Mouse (Mus musculus): ENCODE data around the gene Cul7. TPM values are rescaled to one million over a fixed set of nuclear protein-coding genes. Genes with fewer than 3 reads are reported as not detected.

The Cul7 gene
- polyA plus RNA-seq, 1 experiment from 2014 or later: 50.8 TPM

DNA sequence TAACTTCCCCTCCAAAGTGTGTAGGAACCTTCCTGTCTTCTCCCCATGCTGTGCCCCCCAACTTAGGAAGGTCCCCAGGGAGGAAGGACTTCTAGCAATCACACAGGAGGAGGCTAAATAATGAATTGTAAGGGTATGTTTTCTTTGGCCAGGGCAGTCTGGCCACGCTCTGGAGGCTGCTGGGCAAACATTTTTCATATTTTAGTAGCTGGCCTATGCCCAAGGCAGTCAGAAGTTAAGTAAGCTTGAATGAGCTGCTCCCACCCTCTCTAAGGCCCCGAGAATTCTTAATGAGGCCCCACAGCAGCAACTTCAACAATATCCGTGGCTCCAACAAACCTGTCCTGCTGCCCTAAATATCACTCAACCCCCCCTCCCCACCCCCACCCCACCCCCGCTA, 37.3 kb upstream of the Cul7 start:
- peak overlapping the region; percentile 21 for H3K4me2 ChIP-seq (ENCODE audit: low read depth, low read length)
- H3K9me3 ChIP-seq (ENCODE audit: control insufficient read depth, low read length): no peaks in the 10 kb centered on the region
- H3K9ac ChIP-seq (ENCODE audit: low read length): peak overlapping the region; percentile 3; the same call in 1 of the 2 replicates
- H3K27me3 ChIP-seq (ENCODE audit: control insufficient read depth, insufficient read depth, low read depth, low read length): no peaks in the 10 kb centered on the region
- H3K4me1 ChIP-seq (replicated peaks; ENCODE audit: control insufficient read depth, insufficient read depth, low read length): peaks cover 59% of the 10 kb centered on the region
- peak overlapping the region; percentile 91 for H3K27ac ChIP-seq (ENCODE audit: low read length)
- peak; percentile 46 for ATAC-seq (ENCODE audit: low read depth)
- H3K36me3 ChIP-seq (ENCODE audit: control insufficient read depth, insufficient read depth, low read length): no peaks in the 10 kb centered on the region
- no peak overlapping the region for H3K4me3 ChIP-seq (ENCODE audit: low read length)
- 12% methylated on average over 4 of the region's 4 CpGs for WGBS

DNA sequence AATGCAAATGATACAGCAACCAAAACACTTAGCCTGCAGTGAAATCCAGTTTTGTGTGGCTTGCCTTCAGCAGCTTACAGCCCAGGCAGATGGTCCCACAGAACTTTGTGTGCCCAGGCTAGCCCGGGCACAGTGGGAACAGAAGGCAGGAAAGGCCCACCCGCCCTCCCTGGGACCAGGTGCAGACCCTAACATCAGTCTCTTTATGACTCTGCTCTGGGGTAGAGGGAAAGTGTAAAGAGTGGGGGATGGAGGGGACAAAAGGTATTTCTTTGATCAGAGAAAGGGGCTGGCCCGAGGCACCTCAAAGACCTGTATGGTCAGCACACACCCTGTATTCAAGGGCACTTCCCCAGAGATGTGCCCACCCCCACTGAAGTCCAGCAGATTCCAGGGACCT, 36.9 kb upstream of the Cul7 start:
- Histone ChIP-seq H3K9ac (ENCODE audit: low read length) (peak overlapping the region; percentile 38; the same call in 1 of the 2 replicates), H3K4me2 (ENCODE audit: low read depth, low read length) (peak overlapping the region; percentile 21), H3K4me3 (ENCODE audit: low read length) (no peak overlapping the region), H3K36me3 (ENCODE audit: control insufficient read depth, insufficient read depth, low read length) (no peaks in the 10 kb centered on the region), H3K9me3 (ENCODE audit: control insufficient read depth, low read length) (no peaks in the 10 kb centered on the region), H3K27ac (ENCODE audit: low read length) (peak overlapping the region; percentile 91), H3K27me3 (ENCODE audit: control insufficient read depth, insufficient read depth, low read depth, low read length) (no peaks in the 10 kb centered on the region), H3K4me1 (replicated peaks; ENCODE audit: control insufficient read depth, insufficient read depth, low read length) (peaks cover 63% of the 10 kb centered on the region)
- WGBS: 30% methylated on average over 3 of the region's 3 CpGs
- ATAC-seq (ENCODE audit: low read depth): peak; percentile 27; the same call in 1 of the 2 replicates

DNA sequence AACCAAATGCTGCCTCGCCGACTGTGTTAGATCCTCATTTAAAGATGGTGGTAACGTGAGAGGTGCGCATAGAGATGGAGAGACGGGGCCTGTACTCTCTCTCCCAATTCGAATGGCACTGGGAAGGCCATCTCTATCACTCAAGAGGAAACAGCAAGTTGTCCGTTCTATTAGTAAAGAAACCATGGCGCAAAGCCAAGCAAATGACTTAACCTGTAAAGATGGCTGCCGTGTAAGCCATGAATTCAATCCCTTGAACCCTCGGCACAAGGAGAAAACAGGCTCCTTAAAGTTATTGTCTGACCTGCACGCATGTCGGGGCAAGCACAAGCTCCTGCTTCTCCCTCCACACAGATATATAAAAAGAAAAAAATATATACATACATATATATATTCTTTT, 32.3 kb upstream of the Cul7 start:
- WGBS: 40% methylated on average over 12 of the region's 12 CpGs
- Histone ChIP-seq H3K27me3 (ENCODE audit: control insufficient read depth, insufficient read depth, low read depth, low read length) (no peaks in the 10 kb centered on the region), H3K9me3 (ENCODE audit: control insufficient read depth, low read length) (no peaks in the 10 kb centered on the region), H3K4me3 (ENCODE audit: low read length) (no peak overlapping the region), H3K4me2 (ENCODE audit: low read depth, low read length) (peak overlapping the region; percentile 37), H3K4me1 (replicated peaks; ENCODE audit: control insufficient read depth, insufficient read depth, low read length) (peaks cover 78% of the 10 kb centered on the region), H3K9ac (ENCODE audit: low read length) (peak overlapping the region; percentile 64), H3K27ac (ENCODE audit: low read length) (peak overlapping the region; percentile 94), H3K36me3 (ENCODE audit: control insufficient read depth, insufficient read depth, low read length) (no peaks in the 10 kb centered on the region)
- no peak for ATAC-seq (ENCODE audit: low read depth)

- no peaks in the 10 kb centered on the region for H3K9me3 ChIP-seq (ENCODE audit: control insufficient read depth, low read length)
- 8% methylated on average over 6 of the region's 6 CpGs for WGBS
Observed at GRCm38 (mm10) chr17:46618394-46618768, 31.8 kb upstream of the Cul7 start.

GRCm38 (mm10) chr17:46618769-46619682, 31.1 kb upstream of the Cul7 start:
- no peaks in the 10 kb centered on the region for H3K27me3 ChIP-seq (ENCODE audit: control insufficient read depth, insufficient read depth, low read depth, low read length)
- H3K4me2 ChIP-seq (ENCODE audit: low read depth, low read length): peak overlapping the region; percentile 37
- no peaks in the 10 kb centered on the region for H3K9me3 ChIP-seq (ENCODE audit: control insufficient read depth, low read length)
- peaks cover 78% of the 10 kb centered on the region for H3K4me1 ChIP-seq (replicated peaks; ENCODE audit: control insufficient read depth, insufficient read depth, low read length)
- 16% methylated on average over 27 of the region's 27 CpGs for WGBS
- peak overlapping the region; percentile 64 for H3K9ac ChIP-seq (ENCODE audit: low read length)
- H3K4me3 ChIP-seq (ENCODE audit: low read length): peak overlapping the region; percentile 9
- peak; percentile 47 for ATAC-seq (ENCODE audit: low read depth)
- H3K36me3 ChIP-seq (ENCODE audit: control insufficient read depth, insufficient read depth, low read length): no peaks in the 10 kb centered on the region
- H3K27ac ChIP-seq (ENCODE audit: low read length): peak overlapping the region; percentile 94

More at GRCm38 (mm10) chr17:46618394-46618768, 31.8 kb upstream of the Cul7 start:
- ATAC-seq (ENCODE audit: low read depth): peak; percentile 27
- H3K4me3 ChIP-seq (ENCODE audit: low read length): no peak overlapping the region; the same call in 1 of the 2 replicates
- peak overlapping the region; percentile 64 for H3K9ac ChIP-seq (ENCODE audit: low read length)
- H3K27ac ChIP-seq (ENCODE audit: low read length): peak overlapping the region; percentile 94
- H3K36me3 ChIP-seq (ENCODE audit: control insufficient read depth, insufficient read depth, low read length): no peaks in the 10 kb centered on the region
- H3K4me1 ChIP-seq (replicated peaks; ENCODE audit: control insufficient read depth, insufficient read depth, low read length): peaks cover 78% of the 10 kb centered on the region
- no peaks in the 10 kb centered on the region for H3K27me3 ChIP-seq (ENCODE audit: control insufficient read depth, insufficient read depth, low read depth, low read length)
- H3K4me2 ChIP-seq (ENCODE audit: low read depth, low read length): peak overlapping the region; percentile 37

DNA sequence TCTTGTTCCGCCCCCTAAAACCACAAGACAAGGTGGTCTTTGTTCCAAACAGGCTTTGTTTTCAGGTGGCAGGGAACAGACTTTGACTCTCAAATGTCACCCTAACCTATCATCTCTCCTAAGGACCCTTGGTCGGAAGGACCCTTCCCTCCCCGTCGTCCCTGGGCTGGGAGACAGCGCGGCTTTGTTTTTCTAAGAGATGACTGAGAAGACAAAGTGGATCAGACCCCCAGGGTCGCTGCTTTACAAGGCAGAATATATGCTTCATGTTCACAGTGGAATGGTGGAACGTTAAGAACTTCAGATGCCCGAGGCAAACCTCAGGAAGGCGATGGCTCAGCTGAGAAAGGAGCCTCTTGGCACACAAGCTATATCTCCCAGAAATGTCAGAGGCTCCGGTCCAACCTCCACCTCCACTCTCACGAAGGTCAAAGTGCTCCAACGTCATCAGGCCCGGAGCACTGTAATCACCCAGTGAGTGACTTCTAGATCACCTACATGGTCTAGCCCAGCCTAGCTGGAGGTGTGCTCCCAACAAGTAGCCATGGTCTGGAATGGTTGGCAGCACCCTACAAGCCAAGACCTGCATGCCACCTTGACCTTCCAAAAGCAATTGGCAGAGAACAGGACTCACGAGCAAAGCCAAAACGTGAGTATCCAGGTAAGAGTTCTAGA, 30.3 kb upstream of the Cul7 start:
- Histone ChIP-seq H3K4me1 (replicated peaks; ENCODE audit: control insufficient read depth, insufficient read depth, low read length) (peaks cover 84% of the 10 kb centered on the region), H3K9me3 (ENCODE audit: control insufficient read depth, low read length) (no peaks in the 10 kb centered on the region), H3K9ac (ENCODE audit: low read length) (peak overlapping the region; percentile 64), H3K36me3 (ENCODE audit: control insufficient read depth, insufficient read depth, low read length) (no peaks in the 10 kb centered on the region), H3K4me3 (ENCODE audit: low read length) (peak overlapping the region; percentile 14), H3K27ac (ENCODE audit: low read length) (peak overlapping the region; percentile 94), H3K4me2 (ENCODE audit: low read depth, low read length) (peak overlapping the region; percentile 37), H3K27me3 (ENCODE audit: control insufficient read depth, insufficient read depth, low read depth, low read length) (no peaks in the 10 kb centered on the region)
- ATAC-seq (ENCODE audit: low read depth): no peak
- WGBS: 20% methylated on average over 16 of the region's 16 CpGs

- WGBS: 11% methylated on average over 15 of the region's 15 CpGs
- ATAC-seq (ENCODE audit: low read depth): peak; percentile 29; the same call in 1 of the 2 replicates
Observed at GRCm38 (mm10) chr17:46621324-46621723, 28.8 kb upstream of the Cul7 start.

GRCm38 (mm10) chr17:46622269-46622668, 27.9 kb upstream of the Cul7 start:
- H3K27ac ChIP-seq (ENCODE audit: low read length): peak overlapping the region; percentile 94
- no peak for ATAC-seq (ENCODE audit: low read depth)
- H3K36me3 ChIP-seq (ENCODE audit: control insufficient read depth, insufficient read depth, low read length): no peaks in the 10 kb centered on the region
- H3K9ac ChIP-seq (ENCODE audit: low read length): peak overlapping the region; percentile 31
- H3K4me1 ChIP-seq (replicated peaks; ENCODE audit: control insufficient read depth, insufficient read depth, low read length): peaks cover 99% of the 10 kb centered on the region
- H3K4me3 ChIP-seq (ENCODE audit: low read length): no peak overlapping the region
- no peaks in the 10 kb centered on the region for H3K27me3 ChIP-seq (ENCODE audit: control insufficient read depth, insufficient read depth, low read depth, low read length)
- peak overlapping the region; percentile 13 for H3K4me2 ChIP-seq (ENCODE audit: low read depth, low read length)
- 48% methylated on average over 11 of the region's 11 CpGs for WGBS
- H3K9me3 ChIP-seq (ENCODE audit: control insufficient read depth, low read length): no peaks in the 10 kb centered on the region

More at GRCm38 (mm10) chr17:46621324-46621723, 28.8 kb upstream of the Cul7 start:
- Histone ChIP-seq H3K36me3 (ENCODE audit: control insufficient read depth, insufficient read depth, low read length) (no peaks in the 10 kb centered on the region), H3K9me3 (ENCODE audit: control insufficient read depth, low read length) (no peaks in the 10 kb centered on the region), H3K4me2 (ENCODE audit: low read depth, low read length) (peak overlapping the region; percentile 37), H3K4me3 (ENCODE audit: low read length) (peak overlapping the region; percentile 17; the same call in 1 of the 2 replicates), H3K9ac (ENCODE audit: low read length) (peak overlapping the region; percentile 50), H3K27ac (ENCODE audit: low read length) (peak overlapping the region; percentile 94), H3K27me3 (ENCODE audit: control insufficient read depth, insufficient read depth, low read depth, low read length) (no peaks in the 10 kb centered on the region), H3K4me1 (replicated peaks; ENCODE audit: control insufficient read depth, insufficient read depth, low read length) (peaks cover 97% of the 10 kb centered on the region)

All from lung, embryonic 16.5 days (tissue).